Mouse (Mus musculus) left cerebral cortex, adult 8-10 months (tissue): ENCODE results near the gene Ddah1. TPM values are rescaled to one million over a fixed set of nuclear protein-coding genes. Genes with fewer than 3 reads are reported as not detected.

Experiments
- DNase-seq, 2 experiments: peaks; one replicate each; pipeline ENCODE4 v3.0.0; 2022; ENCODE audit warnings: low spot score in 2 of 2
- total RNA-seq, 4 experiments: library from RNA; stranded (reverse); gene quantifications; 2 replicates each; pipeline ENCODE4 v1.2.4; 2022

Ddah1 gene
- total RNA-seq, 4 experiments from 2014 or later = 64.6 to 66.9 (median 65.7) TPM

DNA sequence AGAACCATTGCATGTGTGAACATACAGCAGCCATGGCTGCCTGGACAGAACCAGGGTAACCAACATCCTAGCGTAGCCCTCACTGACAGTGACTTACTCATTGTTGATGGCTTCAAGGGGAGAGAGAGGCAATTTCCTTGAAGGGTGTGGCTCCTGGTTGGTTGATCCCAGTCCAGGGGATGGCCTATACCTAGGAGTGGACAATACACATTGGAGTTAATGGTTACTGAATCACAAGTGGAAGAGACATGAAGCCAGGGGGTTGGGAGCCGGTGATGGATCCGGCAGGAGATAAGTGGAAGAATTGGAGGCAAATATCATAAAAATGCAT is 5.1 kb downstream of the Ddah1 start:
- no peak for DNase-seq

DNA sequence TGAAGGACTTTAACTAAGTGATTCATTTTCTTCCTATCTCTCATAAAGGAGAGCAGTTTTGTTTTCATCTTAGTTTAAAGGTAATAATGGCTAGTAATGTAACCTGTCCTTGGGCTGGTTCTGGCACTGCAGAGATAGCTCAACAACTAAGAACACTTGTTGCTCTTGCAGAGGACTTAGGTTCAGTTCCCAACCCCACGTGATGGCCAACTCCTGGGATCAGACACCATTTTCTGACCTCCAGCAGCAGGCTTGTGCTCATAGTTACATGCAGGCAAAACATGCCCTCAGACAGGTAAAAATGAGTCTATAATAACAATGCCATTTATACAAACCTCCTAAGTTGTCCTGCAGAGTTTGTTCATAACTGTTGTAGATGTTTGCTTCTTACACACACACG is 5.9 kb downstream of the Ddah1 start:
- DNase-seq = no peak

DNA sequence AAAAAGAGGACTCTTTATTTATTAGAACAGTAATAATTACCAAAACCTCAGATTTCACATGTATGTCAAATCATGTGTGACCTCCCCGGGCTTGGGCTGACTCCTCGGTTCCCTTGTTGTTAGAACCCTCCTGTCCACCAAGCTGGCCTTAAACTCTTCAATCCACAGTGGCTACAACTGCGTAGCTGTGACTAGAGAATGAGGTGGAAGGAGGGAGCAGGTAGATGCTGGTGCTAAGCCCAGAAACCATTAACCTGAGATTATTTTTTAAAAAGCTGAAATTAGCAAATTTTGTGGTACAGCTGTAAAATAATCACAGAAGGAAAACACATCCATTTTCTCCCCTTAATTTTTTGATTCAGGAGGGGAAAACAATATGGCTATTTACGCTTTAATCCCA is 10.0 kb downstream of the Ddah1 start:
- DNase-seq = no peak

DNA sequence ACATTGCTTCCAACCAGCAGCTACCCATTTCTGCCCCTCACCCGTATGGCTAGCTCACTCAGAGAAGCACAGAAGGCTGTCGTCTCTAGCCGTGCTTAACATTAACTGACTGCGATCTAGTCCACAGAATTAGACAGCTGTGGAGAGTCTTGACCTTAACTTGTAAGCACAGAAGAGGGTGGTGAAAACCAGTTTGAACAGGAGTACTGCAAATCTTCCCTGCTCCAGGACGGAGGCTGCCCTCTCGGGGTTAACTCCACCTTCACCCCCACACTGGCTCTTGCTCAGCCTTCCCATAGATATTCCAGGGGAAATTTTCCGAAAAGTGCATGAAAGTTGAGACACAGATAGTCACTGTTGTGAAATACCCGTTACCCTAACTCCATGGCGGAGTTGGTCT is 14.9 kb downstream of the Ddah1 start:
- DNase-seq = no peak

DNA sequence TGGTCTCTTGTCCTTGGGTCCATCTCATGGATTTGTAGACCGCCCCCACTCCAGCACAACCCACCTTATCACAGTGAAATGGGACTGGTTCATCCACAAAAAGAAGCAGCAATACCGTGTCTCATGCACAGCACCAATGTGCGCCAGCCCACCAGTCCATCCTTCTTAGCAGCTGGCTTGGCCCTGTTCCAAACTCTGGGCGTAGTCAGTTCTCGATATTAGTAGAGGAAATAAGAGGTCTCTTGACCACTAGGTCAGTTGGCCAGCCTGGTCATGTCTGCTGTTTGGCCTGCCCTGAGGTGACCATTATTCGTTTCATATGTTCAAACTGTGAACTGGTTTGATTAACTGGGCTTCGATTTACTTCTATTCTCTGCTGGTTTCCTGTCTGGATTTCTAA is 15.9 kb downstream of the Ddah1 start:
- no peak for DNase-seq

DNA sequence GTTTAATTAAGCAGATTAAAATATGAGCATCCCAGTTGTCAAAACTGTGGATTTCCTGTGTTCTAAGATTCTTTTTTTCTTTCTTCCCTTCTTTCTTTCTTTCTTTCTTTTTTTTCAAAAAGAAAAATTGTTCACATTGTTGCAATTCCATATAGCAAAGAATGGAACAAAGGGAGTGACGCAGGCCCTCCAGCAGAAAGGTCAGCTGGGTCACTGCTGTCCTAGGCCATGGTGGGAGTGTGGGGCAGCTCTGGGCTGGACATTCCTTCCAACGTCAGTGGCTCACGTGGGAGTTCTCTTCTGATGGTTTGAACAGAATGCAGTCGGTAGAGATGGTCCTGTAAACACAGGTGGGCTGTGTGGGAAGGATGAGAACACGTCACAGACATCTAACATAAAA is 16.8 kb downstream of the Ddah1 start:
- DNase-seq = no peak

DNA sequence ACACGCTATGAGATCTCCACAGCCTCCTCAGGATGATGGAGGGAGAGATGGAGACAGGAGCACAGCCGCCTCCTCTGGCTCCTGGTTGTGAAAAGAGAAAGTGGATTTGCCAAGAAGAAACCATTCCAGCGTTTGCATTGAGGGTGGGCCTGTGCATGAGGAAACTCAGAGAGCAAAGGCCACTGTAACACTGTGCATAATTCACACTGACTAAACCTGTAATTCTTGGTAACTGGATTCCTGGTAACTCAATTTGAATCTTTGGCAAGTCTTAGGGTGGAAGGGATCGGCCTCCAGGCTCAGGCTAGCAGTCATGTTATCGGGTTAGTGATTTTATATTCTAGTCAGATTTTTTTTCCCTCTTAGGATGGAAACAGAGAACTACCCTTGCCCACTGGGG is 17.4 kb downstream of the Ddah1 start:
- DNase-seq = no peak

DNA sequence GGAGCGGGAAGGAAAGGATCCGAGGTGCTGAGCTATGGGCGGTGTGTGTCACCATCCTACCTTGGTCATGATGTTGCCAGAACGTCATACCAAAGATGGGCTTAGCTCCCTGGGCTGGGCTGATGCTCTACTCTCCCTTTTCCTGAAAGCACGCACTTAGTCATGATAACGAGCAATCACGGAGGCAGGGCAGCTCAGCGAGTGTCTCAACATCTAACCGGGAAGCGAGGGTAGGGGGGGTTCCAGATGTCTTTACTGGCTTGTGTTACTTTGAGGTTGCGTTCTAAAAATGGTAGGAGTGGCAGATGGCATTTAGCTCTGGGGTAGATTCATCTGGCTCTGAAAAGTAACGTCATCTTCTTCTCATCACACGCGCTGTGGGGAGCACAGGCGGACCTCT is 18.5 kb downstream of the Ddah1 start:
- DNase-seq = peak in 1 of 2 experiments; percentile 11

DNA sequence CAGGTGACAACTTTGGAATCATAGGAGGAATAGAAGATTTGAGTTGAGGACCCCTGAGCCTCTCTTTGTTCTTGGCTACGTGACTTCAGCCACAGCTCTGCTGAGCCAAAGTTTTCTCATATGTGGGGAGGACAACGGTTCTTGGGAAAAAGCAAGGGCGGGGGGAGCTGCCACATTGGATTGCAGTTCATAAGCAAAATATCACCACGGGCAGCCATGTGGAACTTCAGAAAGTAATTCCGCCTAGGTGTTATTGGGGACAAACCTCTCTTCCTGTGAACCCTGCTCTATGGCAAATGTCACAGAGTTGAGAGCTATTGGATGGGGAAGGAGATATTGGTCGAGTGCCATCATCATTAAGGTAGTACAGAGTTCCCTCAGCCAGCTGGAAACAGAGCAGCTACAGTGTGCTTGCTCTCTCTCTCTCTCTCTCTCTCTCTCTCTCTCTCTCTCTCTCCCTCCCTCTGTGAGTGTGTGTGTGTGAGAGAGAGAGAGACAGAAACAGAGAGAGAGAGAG is 20.0 kb downstream of the Ddah1 start:
- no peak for DNase-seq

DNA sequence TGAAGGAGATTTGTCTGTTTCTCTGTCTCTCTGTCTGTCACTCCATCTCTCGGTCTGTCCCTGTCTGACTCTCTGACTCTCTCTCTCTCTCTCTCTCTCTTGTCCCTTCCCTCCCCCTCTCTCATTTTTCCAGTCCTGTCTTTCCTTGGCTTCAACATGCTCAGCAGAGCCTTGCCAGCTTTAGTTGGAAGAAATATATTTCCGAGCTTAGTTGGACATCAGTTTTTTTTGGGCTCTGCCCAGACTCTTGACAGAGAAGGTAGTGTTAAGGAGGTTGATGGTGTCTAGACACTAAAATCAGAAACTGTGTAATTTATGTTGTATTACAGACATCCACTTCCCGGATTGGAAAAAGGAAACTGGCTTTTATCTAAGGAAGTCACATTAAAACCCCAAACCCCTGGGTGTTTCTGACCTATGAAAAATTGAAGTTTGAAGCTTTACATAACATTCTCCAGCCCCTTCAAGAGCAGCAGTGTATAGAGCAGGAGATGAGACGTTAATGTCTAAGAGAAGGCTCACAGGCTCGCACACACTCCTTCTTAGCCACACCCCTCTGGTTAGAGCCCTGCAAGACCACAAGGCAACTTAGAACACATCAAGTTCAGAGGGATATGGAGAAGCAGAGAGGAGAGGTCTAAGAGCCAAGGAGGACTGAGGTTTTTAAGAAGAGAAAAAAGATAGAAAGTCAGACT is 21.0 kb downstream of the Ddah1 start:
- DNase-seq = no peak

DNA sequence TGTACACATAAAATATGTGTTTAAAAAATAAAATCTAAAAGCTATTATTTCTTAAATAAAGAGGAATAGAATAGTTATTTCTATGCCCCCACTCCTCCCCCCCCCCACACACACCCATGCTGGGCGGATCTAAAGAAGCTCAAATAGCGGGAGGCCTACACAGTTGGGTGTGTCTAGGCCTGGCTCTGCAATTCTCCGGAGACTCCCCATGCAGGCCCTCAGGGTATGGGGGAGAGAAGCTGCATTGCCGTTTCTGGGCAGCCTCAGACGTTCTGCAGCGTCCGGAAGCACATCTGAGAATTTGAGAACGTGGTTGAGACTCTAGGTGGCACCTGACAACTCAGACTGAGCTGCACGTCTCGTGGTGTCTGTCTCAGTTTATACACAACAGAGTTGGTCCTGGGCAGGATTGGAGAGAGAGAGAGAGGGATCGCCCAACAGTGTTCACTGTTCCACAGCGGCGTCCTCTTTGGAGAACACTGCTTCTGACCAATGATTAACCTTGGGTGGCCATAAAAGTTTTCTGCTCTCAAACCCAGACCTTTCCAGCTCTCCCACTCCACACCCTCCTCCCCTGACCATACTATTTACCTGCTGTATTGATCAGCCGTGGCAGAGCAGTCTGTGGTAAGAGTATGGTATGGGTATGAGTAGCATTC is 22.4 kb downstream of the Ddah1 start:
- DNase-seq = no peak

DNA sequence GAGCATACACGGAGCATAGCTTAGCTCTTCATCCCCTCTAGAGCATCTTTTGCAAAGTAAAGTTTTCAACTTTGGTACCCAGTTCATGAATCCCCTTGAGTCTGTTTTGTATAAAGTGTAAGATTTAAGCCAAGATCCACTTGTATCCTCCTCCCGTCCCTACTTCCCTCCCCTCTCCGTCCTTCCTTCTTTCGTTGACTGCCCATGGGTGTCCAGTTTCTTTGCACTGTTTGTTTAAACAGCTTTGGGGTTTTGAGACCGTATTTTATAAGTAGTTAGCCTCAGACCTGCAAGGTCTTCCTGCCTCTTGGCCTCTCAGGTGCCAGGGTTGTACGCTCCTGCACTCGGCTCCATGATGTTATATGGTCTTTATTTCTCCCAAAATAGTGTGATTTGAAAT is 26.8 kb downstream of the Ddah1 start:
- DNase-seq = no peak

DNA sequence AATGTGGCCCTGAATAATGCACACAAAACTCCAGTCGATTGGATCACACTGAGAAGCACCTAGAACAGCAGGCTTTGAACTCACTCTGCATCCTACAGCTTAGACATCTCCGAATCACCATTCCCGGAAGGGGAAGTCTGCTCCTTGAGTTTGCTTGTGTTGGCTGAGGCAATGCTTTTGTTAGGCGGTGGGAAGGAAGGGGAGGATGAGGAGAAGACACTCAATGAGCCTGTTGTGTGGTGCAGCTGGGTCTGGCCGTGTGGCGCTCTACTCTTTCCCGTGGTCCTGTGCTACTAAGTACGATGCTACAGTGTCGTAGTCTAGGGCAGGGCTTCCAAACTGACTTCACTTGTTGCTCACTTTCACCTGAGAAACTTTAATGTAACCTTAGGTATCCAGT is 28.8 kb downstream of the Ddah1 start:
- DNase-seq = no peak

DNA sequence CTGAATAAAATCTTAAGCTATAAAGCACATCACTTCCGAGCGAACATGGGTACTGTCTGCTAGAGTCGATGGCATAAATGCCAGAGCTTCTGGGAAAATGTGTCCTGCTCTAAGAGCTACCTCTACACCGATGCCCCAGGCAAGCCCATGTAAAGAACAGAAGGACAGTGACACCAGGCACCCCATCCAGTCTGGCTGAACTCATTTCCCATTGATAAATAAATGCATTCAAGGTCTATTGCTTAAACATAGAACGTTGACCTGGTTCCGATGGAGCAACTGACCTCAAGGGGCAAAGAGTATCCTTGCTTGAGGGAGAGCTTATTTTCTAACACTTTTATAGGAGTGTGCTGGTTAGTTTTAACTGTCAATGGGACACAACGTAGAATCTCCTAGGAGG is 30.6 kb downstream of the Ddah1 start:
- no peak for DNase-seq

DNA sequence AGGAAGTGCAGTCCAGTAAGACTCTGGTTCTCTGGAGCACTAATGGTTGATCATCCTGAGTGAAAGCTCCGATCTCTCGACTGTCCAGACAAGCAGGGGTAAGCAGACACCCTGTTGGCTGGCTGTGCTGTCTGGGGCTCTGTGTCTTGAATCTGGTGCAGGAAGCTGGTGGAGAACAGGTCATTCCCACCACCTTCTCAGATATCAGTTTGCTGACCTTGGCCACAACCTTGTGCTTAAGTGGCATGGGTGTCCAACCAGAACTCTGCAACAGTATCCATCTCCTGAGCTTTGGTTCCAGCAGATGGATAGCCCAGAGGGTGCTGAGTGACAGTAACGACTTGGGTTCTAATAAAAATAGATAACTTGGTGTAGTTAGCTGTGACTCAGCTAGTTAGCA is 31.8 kb downstream of the Ddah1 start:
- no peak for DNase-seq

DNA sequence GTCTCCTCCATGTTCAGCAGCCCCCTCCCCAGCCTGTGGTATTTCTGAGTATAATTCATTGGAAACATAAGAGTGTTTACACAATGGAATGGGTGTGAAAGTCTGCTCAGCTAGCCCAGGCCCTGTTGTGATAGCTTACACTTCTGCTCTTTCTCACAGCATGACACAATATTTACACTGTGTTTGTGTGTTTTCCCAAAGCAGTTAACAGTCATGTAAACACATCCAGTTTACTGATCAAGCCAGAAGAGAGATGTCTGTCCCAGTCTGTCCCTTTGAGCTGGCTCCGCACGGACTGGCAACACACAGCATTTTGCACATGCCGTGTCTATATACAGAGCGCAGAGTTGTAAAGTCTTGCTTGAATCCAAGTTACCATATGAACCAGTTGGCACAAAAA is 32.2 kb downstream of the Ddah1 start:
- DNase-seq = no peak

DNA sequence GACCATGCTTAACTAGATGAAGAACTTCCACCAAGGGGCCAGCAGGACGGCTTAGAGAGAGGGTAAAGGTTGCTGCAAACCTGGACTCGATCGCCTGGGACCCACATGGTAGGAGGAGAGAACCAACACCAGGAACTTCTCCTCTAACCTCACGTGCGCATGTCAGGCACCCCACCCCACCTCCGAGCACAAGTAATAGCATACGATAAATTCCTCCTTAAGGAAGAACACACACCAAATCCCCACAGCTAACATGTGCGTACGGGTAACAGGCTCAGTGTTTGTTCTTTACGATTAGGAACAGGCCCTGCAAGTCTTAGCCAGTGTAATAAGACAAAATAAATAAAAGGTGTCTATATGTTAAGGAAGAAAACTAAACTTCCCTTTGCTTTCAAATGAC is 35.9 kb downstream of the Ddah1 start:
- no peak for DNase-seq

DNA sequence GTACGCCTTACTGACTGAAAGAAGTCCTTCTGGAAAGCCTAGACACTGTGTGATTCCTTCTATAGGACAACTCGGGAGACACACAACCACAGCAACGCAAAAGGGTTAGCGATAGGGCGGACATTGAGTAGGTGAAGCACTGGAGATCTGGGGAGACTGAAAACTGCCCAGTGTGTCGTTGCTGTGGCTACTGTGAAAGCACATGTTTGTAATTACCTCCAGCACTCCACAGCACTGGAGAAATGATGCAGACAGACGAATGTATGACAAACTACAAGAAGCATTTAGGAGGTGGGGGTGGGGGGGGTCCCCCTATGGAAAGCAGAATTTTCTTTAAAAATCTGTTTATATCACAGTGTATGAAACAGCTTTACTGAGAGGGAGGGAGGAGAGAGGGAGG is 37.4 kb downstream of the Ddah1 start:
- no peak for DNase-seq

DNA sequence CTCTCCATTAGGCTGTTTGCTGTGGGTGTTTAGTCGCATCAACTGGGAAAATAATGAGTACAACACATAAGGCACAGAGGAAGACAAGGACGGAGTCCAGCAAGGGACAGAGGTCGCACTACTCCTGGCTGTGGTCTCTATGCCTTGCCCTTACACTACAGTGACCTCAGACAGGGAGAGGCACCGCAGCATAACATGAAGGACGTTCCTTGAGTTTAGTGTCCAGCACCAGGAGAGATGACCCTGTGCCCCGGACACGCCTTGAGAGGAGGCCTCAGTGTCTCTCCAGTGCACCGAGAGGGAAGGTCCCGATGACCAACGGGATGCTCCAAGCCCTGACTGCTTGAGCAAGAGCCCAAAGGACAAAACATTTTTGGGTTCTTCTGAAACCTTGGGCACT is 39.6 kb downstream of the Ddah1 start:
- no peak for DNase-seq

DNA sequence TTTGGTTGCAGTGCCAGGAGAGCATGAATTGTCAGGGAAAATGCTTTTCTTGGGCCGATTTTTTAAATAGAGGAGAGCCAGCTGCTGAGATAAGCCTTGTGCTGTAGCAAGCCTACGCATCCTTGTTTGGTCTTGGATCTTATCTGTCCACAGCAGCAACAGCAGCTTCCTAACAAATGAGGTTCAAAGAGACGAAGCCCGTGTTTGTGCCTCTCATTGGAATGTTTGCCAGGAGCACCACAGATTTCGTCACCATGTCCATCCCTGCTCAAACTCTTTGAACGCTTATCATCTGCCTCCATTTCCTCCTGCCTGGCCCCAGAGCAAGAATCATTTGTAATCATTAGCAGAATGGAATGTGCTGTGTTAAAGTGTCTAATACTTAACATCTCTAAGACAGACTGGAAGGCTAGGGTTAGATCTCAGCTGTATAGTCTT is 40.3 kb downstream of the Ddah1 start:
- DNase-seq = no peak

DNA sequence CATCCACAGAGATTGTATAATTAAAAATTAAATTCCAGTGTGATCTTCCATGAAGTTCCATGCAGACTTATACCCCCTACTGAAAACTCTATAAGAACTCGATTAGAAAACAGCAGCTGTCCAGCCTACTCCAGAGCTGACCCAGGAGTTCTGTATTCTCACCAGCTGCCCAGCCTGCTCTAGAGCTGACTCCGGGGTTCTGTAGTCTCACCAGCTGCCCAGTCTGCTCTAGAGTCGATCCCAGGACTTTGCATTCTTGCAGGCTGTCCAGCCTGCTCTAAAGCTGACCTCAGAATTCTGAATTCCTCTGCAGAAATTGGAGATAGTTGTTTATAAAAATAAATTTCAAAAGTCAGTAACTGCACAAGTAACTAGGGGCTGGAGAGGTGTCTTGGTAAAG is 40.9 kb downstream of the Ddah1 start:
- no peak for DNase-seq

DNA sequence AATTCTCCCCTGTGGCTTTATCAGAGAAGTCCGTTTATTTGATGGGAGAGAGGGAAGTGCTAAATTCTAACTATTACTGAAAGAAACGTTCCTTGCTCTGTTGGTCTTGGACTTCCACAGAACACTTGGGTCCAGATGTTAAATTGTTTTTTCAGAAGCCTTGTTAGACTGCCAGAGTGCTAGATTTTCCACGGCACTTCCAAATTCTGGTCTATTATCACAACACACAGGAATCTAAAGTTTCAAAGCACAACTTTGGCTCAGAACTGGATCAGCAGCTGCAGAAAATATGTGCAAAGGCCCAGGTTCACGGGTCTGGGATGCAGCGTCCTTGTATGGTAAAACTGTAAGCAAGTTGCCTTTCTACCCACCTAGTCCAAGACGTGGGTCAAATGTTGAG is 43.6 kb downstream of the Ddah1 start:
- DNase-seq = no peak

DNA sequence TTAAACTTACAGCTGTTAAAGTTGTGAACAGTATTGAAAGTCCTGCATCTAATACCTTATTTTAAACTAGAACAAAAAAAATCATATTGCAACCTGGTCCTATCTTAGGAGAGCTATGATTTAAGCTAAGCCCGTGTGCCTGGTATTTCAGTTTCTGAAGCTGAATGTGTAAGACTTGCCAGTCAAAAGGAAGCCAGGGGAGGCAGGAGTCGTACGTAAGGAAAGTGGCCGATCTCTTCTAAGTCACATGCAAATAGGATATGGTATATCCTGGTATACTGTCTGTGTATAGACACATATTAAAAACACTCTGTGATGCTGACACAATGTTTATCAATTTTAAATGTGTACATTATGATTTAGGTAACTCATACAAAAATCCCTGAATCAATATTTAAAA is 47.4 kb downstream of the Ddah1 start:
- DNase-seq = no peak
